Mouse (Mus musculus): ENCODE measurements at regions not wholly inside any gene's neighbourhood (a gene's known extent, or its start where the extent isn't known, plus 50 kb on each side); places are given as distances from the start of the nearest gene placed in this dataset.

DNA sequence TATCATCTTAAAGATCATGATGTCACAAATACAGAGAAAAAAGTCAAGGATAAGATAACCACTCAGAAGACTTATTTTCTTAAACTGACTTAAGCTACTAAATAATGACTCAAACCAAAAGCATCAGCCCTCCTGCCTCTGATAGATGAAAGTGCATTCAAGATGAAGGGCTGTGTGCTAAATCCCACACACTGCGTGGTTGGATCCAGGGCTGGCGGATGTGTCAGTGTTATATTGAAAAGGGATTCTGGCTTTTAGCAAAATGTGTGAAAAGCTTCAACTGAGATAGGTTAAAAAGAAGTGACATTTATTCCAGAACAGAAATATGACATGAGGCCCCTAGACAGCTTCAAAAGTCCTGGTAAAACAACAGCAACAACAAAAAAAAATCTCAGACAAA is 245.7 kb upstream of the Sphkap start:
- Histone ChIP-seq H3K9me3 (ENCODE audit: control insufficient read depth, low read length) (no peaks in the 10 kb centered on the region), H3K27ac (ENCODE audit: low read depth, low read length) (no peak overlapping the region), H3K9ac (replicated peaks; ENCODE audit: low read depth, low read length) (no peak overlapping the region), H3K36me3 (ENCODE audit: control insufficient read depth, insufficient read depth, low read length) (no peaks in the 10 kb centered on the region), H3K4me2 (ENCODE audit: low read depth, low read length) (no peak overlapping the region), H3K27me3 (ENCODE audit: control insufficient read depth, insufficient read depth, low read length) (no peaks in the 10 kb centered on the region), H3K4me3 (ENCODE audit: low read depth, low read length) (no peak overlapping the region), H3K4me1 (ENCODE audit: control insufficient read depth, insufficient read depth, low read length) (no peaks in the 10 kb centered on the region)
- no peak for ATAC-seq (ENCODE audit: low read depth)
- 95% methylated on average over 2 of the region's 2 CpGs for WGBS

DNA sequence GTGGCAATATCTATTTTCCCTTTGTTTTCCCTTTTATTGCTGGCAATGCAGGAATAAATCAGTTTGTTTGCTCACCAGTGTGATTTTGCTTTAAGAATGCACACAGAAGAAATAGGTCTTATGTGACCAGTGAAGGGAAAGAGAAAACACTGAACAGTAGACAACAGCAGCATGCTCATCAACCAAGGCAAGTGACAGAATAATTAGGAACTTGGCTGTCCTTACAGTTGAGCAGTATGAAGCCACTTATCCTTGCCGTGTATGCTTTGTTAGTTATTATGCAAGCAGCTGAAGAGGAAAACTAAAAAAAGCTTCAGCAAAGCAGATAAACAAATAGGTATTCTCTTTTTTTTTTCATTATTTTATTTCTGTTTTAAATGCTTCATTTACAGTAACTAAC is 237.6 kb upstream of the Sphkap start:
- Histone ChIP-seq H3K27ac (ENCODE audit: low read depth, low read length) (no peak overlapping the region), H3K36me3 (ENCODE audit: control insufficient read depth, insufficient read depth, low read length) (no peaks in the 10 kb centered on the region), H3K4me2 (ENCODE audit: low read depth, low read length) (no peak overlapping the region), H3K4me3 (ENCODE audit: low read depth, low read length) (no peak overlapping the region), H3K4me1 (ENCODE audit: control insufficient read depth, insufficient read depth, low read length) (no peaks in the 10 kb centered on the region), H3K27me3 (ENCODE audit: control insufficient read depth, insufficient read depth, low read length) (no peaks in the 10 kb centered on the region), H3K9me3 (ENCODE audit: control insufficient read depth, low read length) (no peaks in the 10 kb centered on the region), H3K9ac (replicated peaks; ENCODE audit: low read depth, low read length) (no peak overlapping the region)
- WGBS, result 62% methylated on average over 1 of the region's 1 CpGs
- no peak for ATAC-seq (ENCODE audit: low read depth)

DNA sequence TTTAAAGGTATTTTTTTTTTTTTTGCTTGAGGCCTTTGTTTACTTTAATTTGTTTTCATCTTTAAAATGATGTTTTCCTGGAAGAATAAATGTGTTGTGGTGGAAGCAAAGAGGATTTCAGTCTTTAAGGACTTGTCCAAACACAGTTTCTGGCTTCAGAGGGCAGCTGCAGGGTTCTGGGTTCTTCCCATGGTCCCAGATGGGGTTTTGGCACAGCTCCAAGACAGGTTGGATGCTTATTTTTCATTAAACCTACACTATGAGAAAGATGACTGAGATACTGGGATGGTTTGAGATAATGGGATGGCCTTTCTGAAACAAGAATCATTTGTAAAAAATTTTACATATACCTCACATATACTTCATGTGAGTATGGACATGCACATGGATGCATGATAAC is 234.7 kb upstream of the Sphkap start:
- H3K27me3 ChIP-seq (ENCODE audit: control insufficient read depth, insufficient read depth, low read length), result no peaks in the 10 kb centered on the region
- no peak for ATAC-seq (ENCODE audit: low read depth)
- no peaks in the 10 kb centered on the region for H3K9me3 ChIP-seq (ENCODE audit: control insufficient read depth, low read length)
- no peaks in the 10 kb centered on the region for H3K4me1 ChIP-seq (ENCODE audit: control insufficient read depth, insufficient read depth, low read length)
- H3K9ac ChIP-seq (replicated peaks; ENCODE audit: low read depth, low read length), result no peak overlapping the region
- no peak overlapping the region for H3K4me3 ChIP-seq (ENCODE audit: low read depth, low read length)
- no peaks in the 10 kb centered on the region for H3K36me3 ChIP-seq (ENCODE audit: control insufficient read depth, insufficient read depth, low read length)
- H3K27ac ChIP-seq (ENCODE audit: low read depth, low read length), result no peak overlapping the region
- H3K4me2 ChIP-seq (ENCODE audit: low read depth, low read length), result no peak overlapping the region

DNA sequence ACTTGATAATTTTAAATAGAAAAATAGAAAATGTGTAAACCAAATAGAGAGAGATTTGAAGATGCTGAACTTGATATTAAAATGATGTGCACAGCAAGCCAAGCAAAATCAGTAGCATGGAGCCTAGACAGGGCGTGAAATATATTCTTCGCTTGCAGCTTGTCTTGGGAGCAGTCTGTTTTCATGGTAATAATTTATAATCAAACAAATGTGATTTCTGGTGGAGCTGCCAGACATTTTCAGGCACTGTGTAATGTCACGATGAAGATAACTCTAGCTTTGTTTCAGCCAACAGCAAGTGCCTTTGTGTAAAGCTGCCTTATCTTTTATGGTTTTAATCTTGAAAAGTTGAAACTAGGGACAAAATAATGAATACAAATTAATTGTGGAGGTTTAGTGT is 228.1 kb upstream of the Sphkap start:
- 59% methylated on average over 3 of the region's 3 CpGs for WGBS
- H3K4me1 ChIP-seq (ENCODE audit: control insufficient read depth, insufficient read depth, low read length), result 0 out of 2 replicates have a peak, but pooled peaks cover 5% of the 10 kb centered on the region
- no peaks in the 10 kb centered on the region for H3K36me3 ChIP-seq (ENCODE audit: control insufficient read depth, insufficient read depth, low read length)
- no peaks in the 10 kb centered on the region for H3K27me3 ChIP-seq (ENCODE audit: control insufficient read depth, insufficient read depth, low read length)
- no peaks in the 10 kb centered on the region for H3K9me3 ChIP-seq (ENCODE audit: control insufficient read depth, low read length)
- H3K27ac ChIP-seq (ENCODE audit: low read depth, low read length), result no peak overlapping the region
- no peak for ATAC-seq (ENCODE audit: low read depth)
- no peak overlapping the region for H3K4me3 ChIP-seq (ENCODE audit: low read depth, low read length)
- no peak overlapping the region for H3K4me2 ChIP-seq (ENCODE audit: low read depth, low read length)
- no peak overlapping the region for H3K9ac ChIP-seq (replicated peaks; ENCODE audit: low read depth, low read length)

DNA sequence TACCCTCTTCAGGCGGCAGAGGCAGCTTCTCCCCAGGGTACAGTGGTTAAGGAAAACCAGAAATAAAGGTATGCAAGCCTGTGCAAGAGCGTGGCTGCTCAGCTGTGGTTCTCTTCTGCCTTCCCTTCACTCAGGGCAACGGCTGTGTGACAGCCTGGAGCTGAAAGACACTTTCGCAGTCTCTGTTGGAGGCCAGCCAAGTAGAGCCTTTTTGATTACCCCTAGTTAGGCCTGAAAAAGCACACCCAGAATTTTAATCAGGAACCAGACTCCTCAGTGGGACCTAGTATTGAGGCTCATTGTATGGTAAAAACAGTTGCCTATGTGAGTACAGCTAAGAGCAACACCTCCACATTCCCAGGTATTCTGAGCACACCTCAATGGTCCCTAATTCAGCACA is 223.8 kb upstream of the Sphkap start:
- peak overlapping the region; percentile 23; the same call in 1 of the 2 replicates for H3K4me2 ChIP-seq (ENCODE audit: low read depth, low read length)
- ATAC-seq (ENCODE audit: low read depth), result peak; percentile 87
- H3K36me3 ChIP-seq (ENCODE audit: control insufficient read depth, insufficient read depth, low read length), result no peaks in the 10 kb centered on the region
- no peaks in the 10 kb centered on the region for H3K27me3 ChIP-seq (ENCODE audit: control insufficient read depth, insufficient read depth, low read length)
- 0 out of 2 replicates have a peak, but pooled peaks cover 5% of the 10 kb centered on the region for H3K4me1 ChIP-seq (ENCODE audit: control insufficient read depth, insufficient read depth, low read length)
- H3K4me3 ChIP-seq (ENCODE audit: low read depth, low read length), result no peak overlapping the region
- WGBS, result 20% methylated on average over 4 of the region's 4 CpGs
- no peak overlapping the region for H3K27ac ChIP-seq (ENCODE audit: low read depth, low read length)
- H3K9me3 ChIP-seq (ENCODE audit: control insufficient read depth, low read length), result no peaks in the 10 kb centered on the region
- no peak overlapping the region for H3K9ac ChIP-seq (replicated peaks; ENCODE audit: low read depth, low read length)

DNA sequence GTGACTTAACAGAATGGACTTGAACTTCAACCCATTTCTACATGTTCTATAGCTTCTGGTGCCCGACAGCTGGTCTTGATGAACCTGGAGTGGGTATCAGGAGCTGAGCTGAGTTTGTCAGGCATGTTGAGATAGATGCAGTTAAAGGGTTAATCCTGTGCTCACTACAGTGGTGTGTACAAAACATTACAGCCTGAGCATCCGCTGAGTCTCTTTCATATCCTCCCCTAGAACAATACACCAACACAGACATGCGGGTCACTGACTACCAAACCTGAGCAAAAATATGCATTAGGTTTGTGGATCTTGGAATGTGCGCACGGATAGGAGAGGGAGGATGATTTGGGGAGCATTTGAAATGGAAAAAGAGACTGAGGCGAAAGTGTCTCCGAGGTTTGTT is 223.4 kb upstream of the Sphkap start:
- H3K9me3 ChIP-seq (ENCODE audit: control insufficient read depth, low read length), result no peaks in the 10 kb centered on the region
- H3K27ac ChIP-seq (ENCODE audit: low read depth, low read length), result no peak overlapping the region
- no peaks in the 10 kb centered on the region for H3K36me3 ChIP-seq (ENCODE audit: control insufficient read depth, insufficient read depth, low read length)
- H3K9ac ChIP-seq (replicated peaks; ENCODE audit: low read depth, low read length), result no peak overlapping the region
- ATAC-seq (ENCODE audit: low read depth), result peak; percentile 65
- 69% methylated on average over 7 of the region's 7 CpGs for WGBS
- H3K4me2 ChIP-seq (ENCODE audit: low read depth, low read length), result peak overlapping the region; percentile 23; the same call in 1 of the 2 replicates
- H3K27me3 ChIP-seq (ENCODE audit: control insufficient read depth, insufficient read depth, low read length), result no peaks in the 10 kb centered on the region
- 0 out of 2 replicates have a peak, but pooled peaks cover 5% of the 10 kb centered on the region for H3K4me1 ChIP-seq (ENCODE audit: control insufficient read depth, insufficient read depth, low read length)
- H3K4me3 ChIP-seq (ENCODE audit: low read depth, low read length), result no peak overlapping the region

DNA sequence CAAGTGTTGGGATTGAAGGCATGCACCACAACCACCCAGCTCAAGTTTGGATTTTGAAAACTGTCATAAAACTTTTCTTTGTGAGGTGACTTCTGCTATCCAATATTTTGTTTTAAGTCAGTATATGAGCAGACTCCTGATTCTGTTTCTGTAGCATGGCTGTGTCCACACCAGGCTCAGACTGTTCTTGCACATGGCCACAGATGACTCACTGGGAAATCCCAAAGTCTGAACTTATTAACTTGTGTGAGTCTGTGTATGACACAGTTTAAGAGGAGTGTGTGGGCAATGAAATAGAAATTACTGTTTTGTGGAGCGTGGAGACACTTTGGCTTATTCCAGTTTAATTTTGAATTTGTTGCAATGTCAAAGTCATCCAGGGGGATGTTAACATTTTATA is 179.3 kb upstream of the Sphkap start:
- no peaks in the 10 kb centered on the region for H3K4me1 ChIP-seq (ENCODE audit: control insufficient read depth, insufficient read depth, low read length)
- H3K27me3 ChIP-seq (ENCODE audit: control insufficient read depth, insufficient read depth, low read length), result no peaks in the 10 kb centered on the region
- 94% methylated on average over 1 of the region's 1 CpGs for WGBS
- no peak for ATAC-seq (ENCODE audit: low read depth)
- no peak overlapping the region for H3K9ac ChIP-seq (replicated peaks; ENCODE audit: low read depth, low read length)
- H3K4me3 ChIP-seq (ENCODE audit: low read depth, low read length), result no peak overlapping the region
- H3K27ac ChIP-seq (ENCODE audit: low read depth, low read length), result no peak overlapping the region
- no peaks in the 10 kb centered on the region for H3K9me3 ChIP-seq (ENCODE audit: control insufficient read depth, low read length)
- no peaks in the 10 kb centered on the region for H3K36me3 ChIP-seq (ENCODE audit: control insufficient read depth, insufficient read depth, low read length)
- no peak overlapping the region for H3K4me2 ChIP-seq (ENCODE audit: low read depth, low read length)

DNA sequence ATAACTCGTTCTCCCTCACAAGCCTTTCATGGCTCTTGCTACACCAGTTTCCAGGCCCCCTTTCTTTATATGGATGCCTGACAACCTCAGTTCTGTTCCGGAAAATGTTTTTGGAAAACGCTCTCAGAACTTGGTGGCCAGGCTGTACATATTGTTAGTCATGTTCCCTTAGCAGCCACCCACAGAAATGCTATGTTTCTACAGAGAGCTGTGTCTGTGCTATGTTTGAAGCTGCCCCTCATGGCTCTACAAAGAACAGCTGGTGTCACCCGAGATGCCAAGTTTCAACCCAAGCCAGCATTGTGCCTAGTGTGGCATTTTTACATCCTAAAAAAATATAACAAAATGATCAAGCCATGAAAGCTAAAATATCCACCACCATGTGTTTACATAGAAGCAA is 175.0 kb upstream of the Sphkap start:
- 87% methylated on average over 4 of the region's 4 CpGs for WGBS
- H3K4me2 ChIP-seq (ENCODE audit: low read depth, low read length), result no peak overlapping the region
- no peaks in the 10 kb centered on the region for H3K36me3 ChIP-seq (ENCODE audit: control insufficient read depth, insufficient read depth, low read length)
- no peak overlapping the region for H3K27ac ChIP-seq (ENCODE audit: low read depth, low read length)
- no peaks in the 10 kb centered on the region for H3K9me3 ChIP-seq (ENCODE audit: control insufficient read depth, low read length)
- no peaks in the 10 kb centered on the region for H3K4me1 ChIP-seq (ENCODE audit: control insufficient read depth, insufficient read depth, low read length)
- H3K27me3 ChIP-seq (ENCODE audit: control insufficient read depth, insufficient read depth, low read length), result no peaks in the 10 kb centered on the region
- ATAC-seq (ENCODE audit: low read depth), result no peak
- no peak overlapping the region for H3K9ac ChIP-seq (replicated peaks; ENCODE audit: low read depth, low read length)
- H3K4me3 ChIP-seq (ENCODE audit: low read depth, low read length), result no peak overlapping the region

DNA sequence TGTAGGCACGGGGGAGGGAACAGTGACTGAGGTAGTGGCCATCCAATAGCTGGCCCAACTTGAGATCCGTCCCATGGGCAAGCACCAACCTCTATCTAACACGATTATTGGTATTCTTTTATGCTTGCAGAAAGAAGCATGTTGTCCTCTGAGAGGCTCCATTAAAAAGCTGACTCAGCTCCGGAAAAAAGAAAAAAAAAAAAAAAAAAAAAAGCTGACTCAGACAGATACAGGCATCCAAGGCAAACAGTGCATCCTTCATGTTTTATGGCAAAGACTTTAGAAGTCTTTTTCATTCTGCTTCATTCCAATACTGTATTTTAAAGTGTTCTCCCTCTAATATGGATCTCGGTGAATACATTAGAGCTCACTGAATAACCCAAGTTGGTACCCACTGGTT is 162.0 kb upstream of the Sphkap start:
- no peak for ATAC-seq (ENCODE audit: low read depth)
- 86% methylated on average over 5 of the region's 5 CpGs for WGBS
- H3K9ac ChIP-seq (replicated peaks; ENCODE audit: low read depth, low read length), result no peak overlapping the region
- no peaks in the 10 kb centered on the region for H3K4me1 ChIP-seq (ENCODE audit: control insufficient read depth, insufficient read depth, low read length)
- H3K4me3 ChIP-seq (ENCODE audit: low read depth, low read length), result no peak overlapping the region
- H3K9me3 ChIP-seq (ENCODE audit: control insufficient read depth, low read length), result no peaks in the 10 kb centered on the region
- no peaks in the 10 kb centered on the region for H3K36me3 ChIP-seq (ENCODE audit: control insufficient read depth, insufficient read depth, low read length)
- H3K27me3 ChIP-seq (ENCODE audit: control insufficient read depth, insufficient read depth, low read length), result no peaks in the 10 kb centered on the region
- H3K4me2 ChIP-seq (ENCODE audit: low read depth, low read length), result no peak overlapping the region
- H3K27ac ChIP-seq (ENCODE audit: low read depth, low read length), result no peak overlapping the region

DNA sequence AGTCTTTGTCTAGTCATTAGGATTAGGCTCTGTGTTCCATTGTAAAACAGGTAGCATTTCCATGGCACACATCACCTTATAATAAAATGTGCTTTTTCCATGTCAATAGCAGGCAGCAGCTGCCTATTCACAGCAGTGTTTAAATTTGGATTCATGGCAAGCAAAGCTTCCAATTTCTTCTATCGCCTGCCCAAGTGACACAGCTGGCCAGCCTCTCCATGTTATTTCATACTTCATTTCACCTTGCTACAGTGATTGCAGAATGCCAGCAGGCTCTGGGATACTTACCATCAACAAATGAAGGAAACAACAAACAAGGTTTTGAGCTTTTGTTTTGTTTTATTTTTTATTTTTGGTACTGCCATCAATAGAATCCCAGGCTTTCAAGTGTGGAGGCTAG is 160.7 kb upstream of the Sphkap start:
- ATAC-seq (ENCODE audit: low read depth), result no peak
- 48% methylated on average over 1 of the region's 1 CpGs for WGBS
- no peaks in the 10 kb centered on the region for H3K36me3 ChIP-seq (ENCODE audit: control insufficient read depth, insufficient read depth, low read length)

More for the DNA sequence above, 160.7 kb upstream of the Sphkap start:
- no peak overlapping the region for H3K4me3 ChIP-seq (ENCODE audit: low read depth, low read length)
- no peaks in the 10 kb centered on the region for H3K4me1 ChIP-seq (ENCODE audit: control insufficient read depth, insufficient read depth, low read length)
- H3K4me2 ChIP-seq (ENCODE audit: low read depth, low read length), result no peak overlapping the region
- H3K9me3 ChIP-seq (ENCODE audit: control insufficient read depth, low read length), result no peaks in the 10 kb centered on the region
- no peak overlapping the region for H3K27ac ChIP-seq (ENCODE audit: low read depth, low read length)
- H3K9ac ChIP-seq (replicated peaks; ENCODE audit: low read depth, low read length), result no peak overlapping the region
- H3K27me3 ChIP-seq (ENCODE audit: control insufficient read depth, insufficient read depth, low read length), result no peaks in the 10 kb centered on the region
